Mouse (Mus musculus) heart, postnatal 0 days (tissue): Measurements from ENCODE around the gene Hinfp.

ENCODE experiments used
- CTCF ChIP-seq: IDR thresholded peaks from 2 replicates; pipeline ENCODE4 v1.5.1; 2016; ENCODE audit warnings: antibody characterized with exemption, control low read depth, low read depth
- EP300 ChIP-seq: IDR thresholded peaks from 2 replicates; pipeline ENCODE4 v1.6.1; 2016; ENCODE audit warnings: antibody characterized with exemption, low read depth

DNA sequence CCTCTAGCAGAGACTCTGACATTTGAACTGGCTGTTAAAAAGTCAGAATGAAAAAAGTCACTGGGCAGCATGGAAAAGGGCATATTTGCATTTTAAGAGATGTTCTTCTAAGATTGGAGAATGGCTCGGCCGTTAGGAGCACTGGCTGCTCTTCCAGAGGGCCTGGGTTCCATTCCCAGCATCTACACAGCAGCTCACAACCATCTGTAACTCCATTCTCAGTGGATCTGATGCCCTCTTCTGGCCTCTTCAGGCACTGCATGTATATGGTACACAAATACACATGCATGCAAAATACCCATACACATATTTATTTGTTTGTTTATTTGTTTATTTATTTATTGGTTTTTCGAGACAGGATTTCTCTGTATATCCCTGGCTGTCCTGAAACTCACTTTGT is 36.4 kb downstream of the Hinfp start:
- TF ChIP-seq CTCF (peak; percentile 43), EP300 (no peak)
